Mouse (Mus musculus) central nervous system, embryonic 11.5 days (tissue): ENCODE measurements around the gene Ciao2b. TPM values are rescaled to one million over a fixed set of nuclear protein-coding genes. Genes with fewer than 3 reads are reported as not detected.

Experiments
- polyA plus RNA-seq: library from polyadenylated mRNA; depleted of rRNA; stranded (reverse); fragments of >200 nt; gene quantifications from 2 replicates; pipeline ENCODE4 v1.2.3, GENCODE M21; 2012; rRNA removed

Gene Ciao2b
- polyA plus RNA-seq: 60.9 and 61.1 TPM in 2 replicates

DNA sequence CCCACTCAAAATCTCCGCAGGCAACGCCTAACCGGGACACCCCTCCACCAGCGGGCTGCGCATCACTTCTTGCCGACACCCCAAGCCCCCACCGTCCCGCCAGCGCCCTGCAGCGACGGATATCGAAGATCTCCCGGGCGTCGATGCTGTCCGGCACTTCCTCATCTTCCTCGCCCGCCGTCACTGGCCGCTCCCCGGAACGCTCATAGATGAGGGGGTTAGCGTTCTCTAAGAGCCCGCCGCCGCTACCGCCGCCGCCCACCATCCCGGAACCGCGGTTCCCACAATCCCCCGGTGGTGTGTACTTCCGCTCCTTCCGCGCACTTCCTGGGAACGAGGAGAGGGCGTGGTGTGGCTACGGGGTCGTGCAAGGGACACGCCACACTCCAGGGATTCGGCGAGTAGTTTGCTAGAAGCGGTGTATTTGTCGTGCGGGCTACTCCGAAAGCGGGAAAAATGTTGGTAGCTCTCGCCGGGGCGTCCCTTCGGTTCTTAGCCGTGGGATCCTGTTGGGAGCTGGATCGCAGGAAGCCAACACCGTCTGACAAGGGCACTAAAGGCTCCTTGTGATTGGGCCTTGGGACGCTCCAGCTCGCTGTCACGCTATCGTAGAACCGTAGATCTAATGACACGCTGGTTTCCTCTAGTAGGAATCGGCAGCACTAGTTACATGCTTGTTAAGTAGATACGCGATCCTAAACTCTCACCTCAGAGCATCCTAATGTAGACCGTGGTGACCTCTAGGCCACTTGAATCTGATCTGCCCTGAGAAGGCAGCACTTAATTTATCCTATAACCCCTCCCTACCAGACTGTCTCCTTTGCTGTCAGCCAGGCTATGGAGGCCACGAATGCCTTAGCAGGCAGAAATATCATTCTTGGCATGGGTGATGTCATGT is at the start of gene Ciao2b:
Gene Ciao2b, minus strand, starts transcription at position 540 of the 898 bp plus-strand sequence.

DNA sequence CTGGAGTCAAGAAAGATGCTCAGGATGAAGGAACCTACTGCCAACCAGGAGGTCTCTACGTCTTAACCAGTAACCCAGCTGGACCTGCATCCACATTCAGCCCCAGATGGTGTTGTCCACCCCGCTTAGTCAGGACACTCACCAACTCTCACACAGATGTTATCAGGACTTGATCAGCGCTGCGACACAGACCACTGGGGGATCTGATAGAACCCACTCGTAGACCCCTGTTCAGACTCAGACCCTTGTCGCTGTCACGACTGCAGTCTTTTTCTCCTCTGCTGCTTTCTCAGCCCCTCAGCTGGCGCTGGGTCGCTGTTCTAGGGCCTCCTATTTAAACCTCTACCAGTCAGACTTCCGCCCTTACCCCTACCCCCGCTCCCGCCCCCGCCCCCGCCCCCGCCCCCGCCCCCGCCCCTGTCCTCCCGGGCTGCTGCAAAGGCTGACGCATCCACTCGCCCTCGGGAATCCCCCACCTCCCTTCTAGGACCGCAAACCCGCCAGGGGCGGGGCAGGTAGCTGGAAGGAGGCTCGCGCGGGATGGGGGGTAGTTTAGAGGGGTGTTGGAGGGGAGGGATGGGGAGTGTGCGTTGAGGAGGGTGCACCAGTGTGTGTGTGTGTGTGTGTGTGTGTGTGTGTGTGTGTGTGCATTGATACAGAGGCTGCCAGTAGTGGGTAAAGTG is 10.6 kb downstream of the Ciao2b start, which contains the start of gene Rrad:
Gene Rrad, minus strand, starts transcription at position 347 of the 683 bp plus-strand sequence.

DNA sequence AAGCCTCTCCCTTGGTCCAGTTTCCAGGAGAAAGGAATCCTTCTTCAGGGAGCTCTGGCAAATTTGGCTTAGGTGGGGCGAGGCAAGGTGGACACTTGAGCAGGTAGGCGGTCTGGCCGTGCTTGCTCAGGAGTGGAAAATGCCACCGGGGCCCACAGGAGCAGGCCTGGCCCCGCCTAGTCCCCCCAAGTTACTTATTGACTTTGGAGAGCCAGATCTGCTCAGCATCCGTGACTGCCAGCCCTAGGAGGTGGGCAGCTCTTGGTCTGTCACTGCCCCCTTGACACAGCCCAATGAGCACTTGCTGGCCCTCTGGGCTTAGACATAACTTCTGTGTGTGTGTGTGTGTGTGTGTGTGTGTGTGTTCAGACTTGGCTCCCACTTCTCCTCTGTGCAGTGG is 17.6 kb downstream of the Ciao2b start, which contains the start of gene Cdh16:
Gene Cdh16, minus strand, starts transcription at position 236 of the 400 bp plus-strand sequence.

DNA sequence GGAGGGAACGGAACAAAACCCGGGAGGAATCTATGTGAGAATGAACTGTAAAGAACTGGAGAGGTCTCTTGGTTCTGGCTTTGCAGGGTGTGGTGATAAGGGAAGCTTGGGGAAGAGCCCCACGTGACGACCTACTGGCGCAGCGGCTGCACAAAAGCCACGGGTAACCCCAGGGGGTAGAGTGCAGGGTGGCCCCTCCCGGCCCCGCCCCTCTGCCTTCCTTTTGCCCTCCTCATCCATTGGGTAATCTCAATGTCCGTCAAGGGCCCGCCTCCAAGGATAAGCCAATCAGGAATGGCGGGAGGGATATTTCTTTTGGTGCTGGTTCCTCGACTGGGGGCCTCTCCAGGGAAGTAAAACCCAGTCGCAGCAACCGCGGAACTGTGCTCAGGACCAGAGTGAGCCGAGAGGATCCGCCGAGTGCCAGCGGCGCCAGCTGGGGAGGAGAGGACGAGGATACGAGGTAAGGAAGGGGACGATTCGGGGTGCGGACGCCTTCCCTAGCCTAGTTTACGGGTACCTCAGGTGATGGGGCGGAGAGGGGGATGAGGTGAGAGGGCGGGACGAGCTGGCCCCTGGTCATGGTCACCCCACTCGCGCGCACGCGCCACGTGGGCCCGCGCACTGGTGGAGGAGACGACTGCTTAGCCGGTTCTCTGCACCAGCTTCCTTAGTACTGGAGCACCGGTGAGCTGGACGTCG is 50.5 kb downstream of the Ciao2b start, which contains the start of gene Pdp2:
Gene Pdp2, plus strand, starts transcription at position 319 of the 702 bp plus-strand sequence.

Other genes starting within 250 kb of the Ciao2b start
- 15.4 and 17.8 TPM in 2 replicates for gene Cmtm4, start 246.2 kb downstream of the Ciao2b start, polyA plus RNA-seq
- 87.6 and 96.0 TPM in 2 replicates for gene Dync1li2, start 198.9 kb downstream of the Ciao2b start, polyA plus RNA-seq
- 0.11 and 0.22 TPM in 2 replicates for gene Terb1, start 132.1 kb downstream of the Ciao2b start, polyA plus RNA-seq
- gene Nae1, start 107.3 kb downstream of the Ciao2b start, polyA plus RNA-seq: 61.2 and 99.5 TPM in 2 replicates
- 0.61 and 0.83 TPM in 2 replicates for gene Car7, start 107.3 kb downstream of the Ciao2b start, polyA plus RNA-seq
- gene Pdp2, start 50.5 kb downstream of the Ciao2b start, polyA plus RNA-seq: 6.7 and 7.3 TPM in 2 replicates
- 0.26 and 0.72 TPM in 2 replicates for gene Cdh16, start 17.6 kb downstream of the Ciao2b start, polyA plus RNA-seq
- 2.6 and 5.8 TPM in 2 replicates for gene Rrad, start 10.6 kb downstream of the Ciao2b start, polyA plus RNA-seq
- gene Ces2a, start 92.0 kb upstream of the Ciao2b start, polyA plus RNA-seq: 0.07 and 0.13 TPM in 2 replicates
- gene Ces2b, start 189.6 kb upstream of the Ciao2b start, polyA plus RNA-seq: 0.12 and 0.16 TPM in 2 replicates
- gene Ces2c, start 205.1 kb upstream of the Ciao2b start, polyA plus RNA-seq: not detected in 2 replicates